Mouse (Mus musculus): ENCODE measurements at regions not wholly inside any gene's neighbourhood (a gene's known extent, or its start where the extent isn't known, plus 50 kb on each side); places are given as distances from the start of the nearest gene placed in this dataset.

DNA sequence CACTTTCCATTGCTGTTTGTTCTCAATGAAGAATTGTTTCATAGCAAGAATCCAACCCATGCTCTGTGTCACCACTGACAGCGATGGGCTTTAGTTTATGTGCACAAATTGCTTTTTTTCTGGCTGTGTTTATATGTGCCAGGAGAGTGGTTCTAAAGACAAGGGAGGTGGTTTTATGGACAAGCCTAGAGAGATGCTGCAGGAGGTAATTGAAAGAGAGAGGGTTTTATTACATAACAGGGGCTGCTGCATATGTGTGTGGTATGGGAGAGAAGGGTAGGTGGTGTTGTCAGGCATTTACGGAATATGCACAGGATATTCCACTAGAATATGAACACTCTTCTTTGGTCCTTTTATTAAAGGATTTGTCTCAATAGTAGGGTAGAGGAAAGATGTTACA is 340.2 kb downstream of the Btg1 start:
- H3K36me3 ChIP-seq (ENCODE audit: inconsistent target): no peaks in the 10 kb centered on the region
- H3K4me3 ChIP-seq (ENCODE audit: inconsistent target): no peak overlapping the region
- 86% methylated on average over 2 of the region's 2 CpGs for WGBS (ENCODE audit: missing documents)
- H3K27ac ChIP-seq: no peak overlapping the region
- no peaks in the 10 kb centered on the region for H3K79me2 ChIP-seq (ENCODE audit: inconsistent target)

DNA sequence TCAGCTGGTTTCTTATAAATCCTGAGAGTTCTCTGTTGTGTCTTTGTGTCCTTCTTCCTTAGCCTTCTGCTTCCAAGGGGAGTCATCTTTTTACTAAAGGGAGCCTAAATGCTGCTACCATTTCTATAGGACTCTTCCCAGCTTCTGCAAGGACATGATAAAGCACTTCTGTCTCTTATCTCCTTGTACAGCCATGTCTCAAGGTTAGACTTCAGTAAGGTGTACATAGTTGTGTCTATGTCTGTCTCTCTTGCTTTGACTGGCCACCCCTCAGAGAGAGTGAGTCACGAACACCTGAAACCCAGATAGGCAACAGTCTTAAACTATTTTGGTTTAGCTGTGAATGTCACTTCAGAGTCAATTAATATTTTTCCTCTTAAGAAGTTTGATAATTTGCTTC is 353.0 kb downstream of the Btg1 start:
- Histone ChIP-seq H3K36me3 (ENCODE audit: inconsistent target) (no peaks in the 10 kb centered on the region), H3K27ac (no peak overlapping the region), H3K4me3 (ENCODE audit: inconsistent target) (no peak overlapping the region), H3K79me2 (ENCODE audit: inconsistent target) (no peaks in the 10 kb centered on the region)
- WGBS (ENCODE audit: missing documents): 100% methylated on average over 1 of the region's 1 CpGs

DNA sequence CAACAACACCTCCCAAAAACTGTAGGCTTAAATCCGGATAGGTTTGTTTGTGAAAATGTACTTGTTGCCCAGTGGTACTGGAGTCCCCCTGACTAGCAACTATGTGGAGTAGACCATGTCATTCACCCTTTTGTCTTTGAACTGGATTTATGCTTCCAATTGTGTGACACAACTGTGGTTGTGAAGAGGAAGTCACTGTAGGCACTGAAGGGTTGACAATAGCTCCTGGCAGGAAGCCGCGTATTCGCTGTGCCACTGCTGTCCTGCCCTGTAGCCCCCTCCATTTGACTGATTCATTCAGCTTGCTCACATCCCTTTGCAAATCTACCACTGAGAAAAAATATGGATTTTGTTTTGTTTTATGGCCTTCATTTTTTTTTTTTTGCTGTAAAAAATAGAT is 353.9 kb downstream of the Btg1 start:
- no peak overlapping the region for H3K4me3 ChIP-seq (ENCODE audit: inconsistent target)
- 76% methylated on average over 4 of the region's 4 CpGs for WGBS (ENCODE audit: missing documents)
- no peaks in the 10 kb centered on the region for H3K36me3 ChIP-seq (ENCODE audit: inconsistent target)
- H3K27ac ChIP-seq: no peak overlapping the region
- no peaks in the 10 kb centered on the region for H3K79me2 ChIP-seq (ENCODE audit: inconsistent target)

- no peaks in the 10 kb centered on the region for H3K36me3 ChIP-seq (ENCODE audit: inconsistent target)
- no peak overlapping the region for H3K4me3 ChIP-seq (ENCODE audit: inconsistent target)
- H3K79me2 ChIP-seq (ENCODE audit: inconsistent target): no peaks in the 10 kb centered on the region
- H3K27ac ChIP-seq: no peak overlapping the region
- 82% methylated on average over 3 of the region's 3 CpGs for WGBS (ENCODE audit: missing documents)
These were observed 355.0 kb downstream of the Btg1 start for GRCm38 (mm10) chr10:96971810-96972209.

DNA sequence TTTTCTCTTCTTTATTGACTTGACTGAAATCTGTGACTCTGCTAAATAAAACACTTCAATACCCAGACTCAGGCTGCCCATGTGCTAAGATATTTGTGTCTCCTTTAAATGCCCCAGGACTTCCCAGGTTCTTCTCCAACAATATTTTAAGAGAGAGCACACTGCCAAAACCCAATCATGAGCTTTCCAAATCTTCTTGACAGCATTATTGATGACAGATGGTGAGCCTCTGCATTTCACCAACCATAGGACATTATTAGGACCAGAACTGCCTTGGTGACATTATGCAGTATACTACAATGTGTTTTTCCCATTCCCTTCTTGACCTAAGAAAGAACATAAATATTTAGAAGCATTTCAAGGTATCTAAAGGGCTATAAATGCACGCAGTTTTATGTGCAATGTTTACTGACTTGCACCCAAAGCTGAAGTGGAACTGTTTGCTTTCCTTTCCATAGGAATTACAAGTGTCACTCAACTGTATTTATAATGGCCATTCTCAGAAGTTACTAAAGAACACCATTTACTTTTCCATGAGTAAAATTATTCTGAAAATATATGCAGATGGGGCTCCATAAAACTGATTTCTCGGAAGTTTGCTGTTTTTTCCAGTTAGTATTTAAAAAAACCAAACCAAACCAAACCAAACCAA is 357.6 kb downstream of the Btg1 start:
- H3K4me3 ChIP-seq (ENCODE audit: inconsistent target): no peak overlapping the region
- no peaks in the 10 kb centered on the region for H3K79me2 ChIP-seq (ENCODE audit: inconsistent target)
- no peak overlapping the region for H3K27ac ChIP-seq
- 90% methylated on average over 2 of the region's 2 CpGs for WGBS (ENCODE audit: missing documents)
- no peaks in the 10 kb centered on the region for H3K36me3 ChIP-seq (ENCODE audit: inconsistent target)

GRCm38 (mm10) chr10:96976691-96977090 is 359.9 kb downstream of the Btg1 start:
- Histone ChIP-seq H3K4me3 (ENCODE audit: inconsistent target) (no peak overlapping the region), H3K27ac (no peak overlapping the region), H3K79me2 (ENCODE audit: inconsistent target) (no peaks in the 10 kb centered on the region), H3K36me3 (ENCODE audit: inconsistent target) (no peaks in the 10 kb centered on the region)

- 94% methylated on average over 3 of the region's 3 CpGs for WGBS (ENCODE audit: missing documents)
- no peak overlapping the region for H3K4me3 ChIP-seq (ENCODE audit: inconsistent target)
- no peak overlapping the region for H3K27ac ChIP-seq
- no peaks in the 10 kb centered on the region for H3K36me3 ChIP-seq (ENCODE audit: inconsistent target)
- H3K79me2 ChIP-seq (ENCODE audit: inconsistent target): no peaks in the 10 kb centered on the region
These were observed 363.7 kb downstream of the Btg1 start for GRCm38 (mm10) chr10:96980494-96980831.

DNA sequence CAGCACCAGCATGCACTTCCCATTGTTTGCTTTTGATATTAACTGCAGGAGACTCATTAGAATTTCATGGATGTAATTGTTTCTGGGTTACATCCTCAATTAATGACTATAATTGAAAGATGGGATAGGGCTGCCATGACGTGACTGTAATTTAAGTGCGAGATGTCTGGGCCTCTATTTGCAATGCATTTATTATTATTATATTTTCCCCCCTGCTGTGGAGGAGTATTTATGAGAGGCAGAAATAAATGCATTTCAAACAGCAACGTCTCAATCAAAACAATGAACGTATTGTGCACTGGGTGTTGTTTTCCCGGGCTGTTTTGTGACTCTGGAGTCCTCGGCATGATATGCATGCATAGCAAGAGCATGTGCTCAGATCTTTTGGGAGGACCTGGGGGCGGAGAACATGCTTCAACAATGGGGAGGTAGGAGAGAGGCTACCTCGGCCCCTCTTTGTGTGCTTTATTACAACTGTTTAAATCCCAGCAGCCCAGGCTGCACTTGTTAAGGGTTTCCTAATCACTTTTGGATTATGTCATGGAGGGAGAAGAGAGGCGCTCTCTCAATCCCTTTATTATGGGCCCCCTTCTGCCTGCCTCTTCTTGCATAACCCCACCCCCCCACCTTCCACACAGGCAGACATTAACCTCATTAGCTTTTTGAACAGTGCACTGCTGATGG is 364.2 kb downstream of the Btg1 start:
- Histone ChIP-seq H3K79me2 (ENCODE audit: inconsistent target) (no peaks in the 10 kb centered on the region), H3K4me3 (ENCODE audit: inconsistent target) (no peak overlapping the region), H3K36me3 (ENCODE audit: inconsistent target) (no peaks in the 10 kb centered on the region), H3K27ac (no peak overlapping the region)
- WGBS (ENCODE audit: missing documents): 90% methylated on average over 9 of the region's 9 CpGs

DNA sequence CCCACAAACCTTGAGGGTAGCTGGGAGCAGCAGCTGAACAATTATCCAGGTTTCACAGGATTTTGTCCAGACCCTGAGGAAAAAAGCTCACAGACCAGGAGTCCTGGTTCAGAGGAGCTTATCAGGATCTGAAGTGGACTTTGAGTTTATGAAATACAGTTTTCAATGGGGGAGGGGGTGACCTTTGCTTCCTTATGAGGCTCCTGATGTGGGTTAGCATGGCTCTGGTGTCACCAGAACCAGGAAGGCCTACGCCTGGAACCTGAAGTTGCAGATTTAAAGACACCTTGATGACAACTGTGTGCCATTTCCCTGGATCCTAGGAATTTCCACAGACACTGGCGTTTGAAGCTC is 364.7 kb downstream of the Btg1 start:
- Histone ChIP-seq H3K36me3 (ENCODE audit: inconsistent target) (no peaks in the 10 kb centered on the region), H3K79me2 (ENCODE audit: inconsistent target) (no peaks in the 10 kb centered on the region), H3K27ac (no peak overlapping the region), H3K4me3 (ENCODE audit: inconsistent target) (no peak overlapping the region)
- WGBS (ENCODE audit: missing documents): 100% methylated on average over 1 of the region's 2 CpGs

- Histone ChIP-seq H3K4me3 (ENCODE audit: inconsistent target) (no peak overlapping the region), H3K36me3 (ENCODE audit: inconsistent target) (no peaks in the 10 kb centered on the region), H3K79me2 (ENCODE audit: inconsistent target) (no peaks in the 10 kb centered on the region)
These were observed 384.1 kb downstream of the Btg1 start for GRCm38 (mm10) chr10:97000871-97001270.

DNA sequence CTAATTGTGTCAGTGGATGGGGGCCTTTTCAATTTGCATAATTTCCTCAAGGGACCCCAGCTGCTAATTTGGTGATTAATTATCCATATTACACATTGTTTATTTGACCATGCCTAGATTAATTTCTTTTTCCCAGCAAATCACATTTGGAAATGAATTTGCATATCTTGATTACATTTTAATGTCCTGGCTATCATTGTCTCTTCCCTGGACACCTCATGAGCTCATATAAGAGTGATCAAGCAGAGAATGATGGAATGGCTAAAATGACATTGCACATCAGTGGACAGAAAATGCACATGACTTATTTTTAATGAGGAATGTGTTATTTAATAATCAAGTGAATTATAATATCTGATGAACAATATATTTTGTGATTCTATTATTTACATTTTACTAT is 392.1 kb downstream of the Btg1 start:
- H3K36me3 ChIP-seq (ENCODE audit: inconsistent target): no peaks in the 10 kb centered on the region
- H3K4me3 ChIP-seq (ENCODE audit: inconsistent target): no peak overlapping the region
- no peak overlapping the region for H3K27ac ChIP-seq
- no peaks in the 10 kb centered on the region for H3K79me2 ChIP-seq (ENCODE audit: inconsistent target)

More at GRCm38 (mm10) chr10:97000871-97001270, 384.1 kb downstream of the Btg1 start:
- H3K27ac ChIP-seq: no peak overlapping the region

DNA sequence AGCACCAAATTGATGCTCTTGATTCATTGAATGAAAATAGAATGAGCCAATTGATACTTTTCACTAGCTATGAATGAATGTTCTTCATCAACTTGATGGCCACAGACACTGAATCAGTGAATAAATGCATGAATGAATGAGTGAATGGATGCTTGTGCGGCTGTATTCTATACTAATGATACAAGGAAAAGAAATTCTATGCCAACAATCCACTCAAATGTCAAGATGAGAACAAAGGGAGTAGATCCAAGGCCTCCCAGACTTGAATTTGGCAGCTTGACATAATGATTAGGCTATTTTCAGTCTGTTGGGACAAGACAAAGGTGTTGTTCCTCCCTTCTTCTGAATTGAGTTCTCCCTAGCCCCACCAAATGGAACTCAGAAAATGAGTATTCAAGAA is 393.1 kb downstream of the Btg1 start:
- 92% methylated on average over 1 of the region's 1 CpGs for WGBS (ENCODE audit: missing documents)
- H3K27ac ChIP-seq: no peak overlapping the region

GRCm38 (mm10) chr10:97018641-97019040 is 401.8 kb downstream of the Btg1 start:
- WGBS (ENCODE audit: missing documents): 74% methylated on average over 3 of the region's 3 CpGs

More for the DNA sequence above, 393.1 kb downstream of the Btg1 start:
- no peaks in the 10 kb centered on the region for H3K79me2 ChIP-seq (ENCODE audit: inconsistent target)
- H3K36me3 ChIP-seq (ENCODE audit: inconsistent target): no peaks in the 10 kb centered on the region
- no peak overlapping the region for H3K4me3 ChIP-seq (ENCODE audit: inconsistent target)

GRCm38 (mm10) chr10:97028776-97029175 is 412.0 kb downstream of the Btg1 start:
- Histone ChIP-seq H3K4me3 (ENCODE audit: inconsistent target) (no peak overlapping the region), H3K79me2 (ENCODE audit: inconsistent target) (no peaks in the 10 kb centered on the region), H3K36me3 (ENCODE audit: inconsistent target) (no peaks in the 10 kb centered on the region), H3K27ac (no peak overlapping the region)
- WGBS (ENCODE audit: missing documents): 94% methylated on average over 5 of the region's 5 CpGs

More at GRCm38 (mm10) chr10:97018641-97019040, 401.8 kb downstream of the Btg1 start:
- Histone ChIP-seq H3K36me3 (ENCODE audit: inconsistent target) (no peaks in the 10 kb centered on the region), H3K79me2 (ENCODE audit: inconsistent target) (no peaks in the 10 kb centered on the region), H3K27ac (no peak overlapping the region), H3K4me3 (ENCODE audit: inconsistent target) (no peak overlapping the region)

DNA sequence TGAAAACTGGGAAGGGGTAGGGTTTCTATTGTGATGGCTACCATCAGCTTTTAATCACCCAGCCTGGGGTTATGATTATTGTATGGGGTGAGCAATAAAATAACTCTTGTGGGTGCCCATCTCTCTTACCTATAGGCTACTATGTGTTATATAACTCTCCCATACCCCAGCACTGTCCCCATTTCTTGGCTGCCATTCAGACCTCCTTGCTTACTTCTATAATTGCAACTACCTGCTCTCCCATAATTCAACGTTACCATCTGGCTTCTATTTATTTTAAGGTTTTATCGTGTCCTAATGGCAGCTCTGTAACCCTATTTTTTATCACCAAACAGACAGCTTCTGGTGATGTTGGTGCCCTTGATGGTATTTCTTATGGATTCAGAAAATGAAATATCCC is 414.2 kb downstream of the Btg1 start:
- no peak overlapping the region for H3K27ac ChIP-seq
- WGBS (ENCODE audit: missing documents): 96% methylated on average over 2 of the region's 2 CpGs
- H3K36me3 ChIP-seq (ENCODE audit: inconsistent target): no peaks in the 10 kb centered on the region
- H3K79me2 ChIP-seq (ENCODE audit: inconsistent target): no peaks in the 10 kb centered on the region
- H3K4me3 ChIP-seq (ENCODE audit: inconsistent target): no peak overlapping the region

- Histone ChIP-seq H3K4me3 (ENCODE audit: inconsistent target) (no peak overlapping the region), H3K27ac (no peak overlapping the region), H3K36me3 (ENCODE audit: inconsistent target) (no peaks in the 10 kb centered on the region), H3K79me2 (ENCODE audit: inconsistent target) (no peaks in the 10 kb centered on the region)
- WGBS (ENCODE audit: missing documents): 73% methylated on average over 10 of the region's 12 CpGs
These were observed 418.6 kb downstream of the Btg1 start for GRCm38 (mm10) chr10:97035371-97035786.

Data from macrophage (primary cell).